Mouse (Mus musculus): ENCODE data around the gene Akt3. TPM values are rescaled to one million over a fixed set of nuclear protein-coding genes. Genes with fewer than 3 reads are reported as not detected.

The Akt3 gene
- polyA plus RNA-seq, 1 experiment from 2014 or later = 4.9 TPM

DNA sequence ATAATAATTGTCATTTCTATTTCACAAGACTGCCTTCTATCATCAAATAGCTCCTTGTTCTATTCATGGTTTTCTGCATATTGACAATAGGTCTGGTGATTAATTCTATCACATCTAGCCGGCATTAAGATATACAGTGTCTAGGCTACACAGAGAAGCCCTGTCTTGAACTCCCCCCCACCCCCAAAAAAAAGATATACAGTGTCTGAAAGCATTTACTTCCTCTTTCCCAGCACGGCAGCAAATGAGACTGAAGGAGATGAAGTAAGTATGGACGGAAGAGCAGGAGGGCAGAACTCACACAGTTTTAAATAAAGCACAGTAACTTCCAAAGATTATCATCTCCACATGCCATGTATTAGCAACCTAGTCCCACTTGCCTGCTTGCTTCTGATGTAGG is 168.5 kb downstream of the Akt3 start:
- Histone ChIP-seq H3K27ac (no peak overlapping the region), H3K36me3 (no peaks in the 10 kb centered on the region), H3K27me3 (no peaks in the 10 kb centered on the region), H3K4me2 (no peak overlapping the region), H3K4me3 (replicated peaks) (no peak overlapping the region), H3K9ac (no peak overlapping the region), H3K4me1 (no peaks in the 10 kb centered on the region), H3K9me3 (replicated peaks) (no peaks in the 10 kb centered on the region)
- WGBS = 59% methylated on average over 3 of the region's 3 CpGs
- no peak for ATAC-seq (replicated peaks; ENCODE audit: low FRiP score)

GRCm38 (mm10) chr1:177089048-177089447 is 169.0 kb downstream of the Akt3 start:
- H3K9me3 ChIP-seq (replicated peaks) = no peaks in the 10 kb centered on the region
- H3K4me1 ChIP-seq = no peaks in the 10 kb centered on the region
- WGBS = 67% methylated on average over 4 of the region's 4 CpGs
- H3K27me3 ChIP-seq = no peaks in the 10 kb centered on the region
- H3K27ac ChIP-seq = no peak overlapping the region
- no peak overlapping the region for H3K4me3 ChIP-seq (replicated peaks)
- no peak for ATAC-seq (replicated peaks; ENCODE audit: low FRiP score)
- no peaks in the 10 kb centered on the region for H3K36me3 ChIP-seq
- H3K9ac ChIP-seq = no peak overlapping the region
- H3K4me2 ChIP-seq = no peak overlapping the region

DNA sequence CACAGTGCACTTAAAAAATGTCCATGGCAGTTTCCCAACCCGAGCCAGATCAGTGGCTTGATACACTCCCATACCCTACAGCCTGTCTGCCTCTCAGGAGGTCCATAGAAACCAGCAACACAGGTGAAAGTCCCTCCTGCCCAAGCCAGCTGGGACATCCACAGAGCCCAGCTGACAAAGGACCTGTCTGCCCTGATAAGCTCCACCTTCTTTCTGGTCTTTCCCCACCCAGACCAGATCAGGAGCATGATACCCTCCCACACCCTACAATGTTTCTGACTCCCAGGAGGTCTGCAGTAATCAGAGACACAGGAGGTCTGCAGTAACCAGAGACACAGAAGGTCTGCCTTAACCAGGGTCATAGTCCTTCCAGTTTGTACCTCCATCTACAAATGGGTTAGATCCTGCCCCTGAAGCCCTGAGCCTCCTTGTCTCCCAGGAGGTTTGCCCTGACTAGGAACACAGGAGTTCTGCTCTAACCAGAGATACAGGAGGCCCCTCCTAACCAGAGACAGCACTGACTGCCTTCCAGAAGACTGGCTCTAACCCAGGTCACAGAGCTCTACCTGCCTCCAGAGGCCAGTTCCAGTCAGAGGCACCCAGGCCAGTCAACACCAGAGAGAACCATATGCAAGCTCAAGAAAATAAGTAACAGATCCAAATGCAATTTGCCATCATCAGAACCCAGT is 175.9 kb downstream of the Akt3 start:
- H3K27me3 ChIP-seq = no peaks in the 10 kb centered on the region
- H3K4me2 ChIP-seq = no peak overlapping the region
- no peaks in the 10 kb centered on the region for H3K4me1 ChIP-seq
- 77% methylated on average over 1 of the region's 1 CpGs for WGBS
- H3K27ac ChIP-seq = no peak overlapping the region
- H3K4me3 ChIP-seq (replicated peaks) = no peak overlapping the region
- no peaks in the 10 kb centered on the region for H3K9me3 ChIP-seq (replicated peaks)
- no peak overlapping the region for H3K9ac ChIP-seq
- ATAC-seq (replicated peaks; ENCODE audit: low FRiP score) = peak; percentile 36; the same call in 1 of the 2 replicates
- no peaks in the 10 kb centered on the region for H3K36me3 ChIP-seq

- Histone ChIP-seq H3K4me2 (no peak overlapping the region), H3K9ac (no peak overlapping the region), H3K27me3 (no peaks in the 10 kb centered on the region), H3K36me3 (0 out of 2 replicates have a peak, but pooled peaks cover 4% of the 10 kb centered on the region), H3K4me3 (replicated peaks) (no peak overlapping the region), H3K27ac (no peak overlapping the region), H3K9me3 (replicated peaks) (no peaks in the 10 kb centered on the region), H3K4me1 (no peaks in the 10 kb centered on the region)
- no peak for ATAC-seq (replicated peaks; ENCODE audit: low FRiP score)
- WGBS = 79% methylated on average over 2 of the region's 2 CpGs
Measured at GRCm38 (mm10) chr1:177069161-177069560, 188.8 kb downstream of the Akt3 start.

- ATAC-seq (replicated peaks; ENCODE audit: low FRiP score) = no peak
- no peak overlapping the region for H3K27ac ChIP-seq
- H3K4me2 ChIP-seq = no peak overlapping the region
- H3K4me3 ChIP-seq (replicated peaks) = no peak overlapping the region
- no peak overlapping the region for H3K9ac ChIP-seq
- H3K27me3 ChIP-seq = no peaks in the 10 kb centered on the region
- no peaks in the 10 kb centered on the region for H3K9me3 ChIP-seq (replicated peaks)
- no peaks in the 10 kb centered on the region for H3K4me1 ChIP-seq
- WGBS = 84% methylated on average over 8 of the region's 8 CpGs
- 0 out of 2 replicates have a peak, but pooled peaks cover 4% of the 10 kb centered on the region for H3K36me3 ChIP-seq
Measured at GRCm38 (mm10) chr1:177067123-177067646, 190.8 kb downstream of the Akt3 start.

DNA sequence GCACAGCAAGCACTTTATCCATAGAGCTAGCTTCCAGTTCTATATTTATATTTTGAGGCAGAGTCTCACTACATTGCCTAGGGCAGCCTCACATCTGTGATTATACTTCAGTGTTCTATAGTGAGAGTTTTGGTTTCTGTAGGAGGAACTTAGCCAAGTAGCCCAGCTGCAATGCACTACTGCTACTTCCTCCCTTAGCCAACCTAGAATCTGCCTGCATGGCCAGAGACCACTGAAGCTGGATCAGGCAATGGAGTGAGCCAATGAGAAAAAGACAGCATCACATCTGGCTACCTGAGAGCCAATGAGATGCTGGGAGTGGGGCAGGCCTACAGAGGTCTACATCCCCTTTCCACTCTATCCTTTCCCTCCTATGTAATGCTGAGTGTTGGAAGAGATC is 192.3 kb downstream of the Akt3 start:
- Histone ChIP-seq H3K27me3 (no peaks in the 10 kb centered on the region), H3K4me1 (no peaks in the 10 kb centered on the region), H3K4me3 (replicated peaks) (no peak overlapping the region), H3K36me3 (0 out of 2 replicates have a peak, but pooled peaks cover 4% of the 10 kb centered on the region), H3K4me2 (no peak overlapping the region), H3K27ac (no peak overlapping the region), H3K9ac (no peak overlapping the region), H3K9me3 (replicated peaks) (no peaks in the 10 kb centered on the region)
- no peak for ATAC-seq (replicated peaks; ENCODE audit: low FRiP score)

DNA sequence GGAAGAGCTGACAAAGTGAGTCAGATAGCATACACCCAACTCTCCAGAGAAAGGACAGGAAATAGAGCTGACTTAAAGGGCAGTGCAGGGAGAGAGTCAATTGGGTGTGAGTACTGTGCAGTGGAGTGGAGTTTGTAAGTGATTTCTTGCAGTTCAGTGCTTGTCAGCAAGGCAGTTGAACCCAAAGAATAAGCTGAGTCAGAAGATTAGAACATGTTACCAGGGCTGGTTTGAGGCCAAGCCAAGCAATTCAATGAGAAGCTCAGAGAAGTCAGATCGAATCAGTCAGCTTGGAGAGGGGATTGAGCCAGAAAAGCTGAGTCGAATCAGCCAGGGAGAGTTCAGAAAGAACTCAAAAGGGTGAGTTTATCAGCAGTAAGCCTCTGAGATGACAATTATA is 196.2 kb downstream of the Akt3 start:
- no peak for ATAC-seq (replicated peaks; ENCODE audit: low FRiP score)
- H3K9me3 ChIP-seq (replicated peaks) = no peaks in the 10 kb centered on the region
- no peak overlapping the region for H3K4me3 ChIP-seq (replicated peaks)
- no peaks in the 10 kb centered on the region for H3K4me1 ChIP-seq
- no peak overlapping the region for H3K9ac ChIP-seq
- no peaks in the 10 kb centered on the region for H3K27me3 ChIP-seq
- H3K27ac ChIP-seq = no peak overlapping the region
- H3K4me2 ChIP-seq = no peak overlapping the region
- H3K36me3 ChIP-seq = 0 out of 2 replicates have a peak, but pooled peaks cover 4% of the 10 kb centered on the region
- 89% methylated on average over 2 of the region's 2 CpGs for WGBS

GRCm38 (mm10) chr1:177054891-177055290 is 203.1 kb downstream of the Akt3 start:
- WGBS = 80% methylated on average over 2 of the region's 2 CpGs
- no peak overlapping the region for H3K27ac ChIP-seq

DNA sequence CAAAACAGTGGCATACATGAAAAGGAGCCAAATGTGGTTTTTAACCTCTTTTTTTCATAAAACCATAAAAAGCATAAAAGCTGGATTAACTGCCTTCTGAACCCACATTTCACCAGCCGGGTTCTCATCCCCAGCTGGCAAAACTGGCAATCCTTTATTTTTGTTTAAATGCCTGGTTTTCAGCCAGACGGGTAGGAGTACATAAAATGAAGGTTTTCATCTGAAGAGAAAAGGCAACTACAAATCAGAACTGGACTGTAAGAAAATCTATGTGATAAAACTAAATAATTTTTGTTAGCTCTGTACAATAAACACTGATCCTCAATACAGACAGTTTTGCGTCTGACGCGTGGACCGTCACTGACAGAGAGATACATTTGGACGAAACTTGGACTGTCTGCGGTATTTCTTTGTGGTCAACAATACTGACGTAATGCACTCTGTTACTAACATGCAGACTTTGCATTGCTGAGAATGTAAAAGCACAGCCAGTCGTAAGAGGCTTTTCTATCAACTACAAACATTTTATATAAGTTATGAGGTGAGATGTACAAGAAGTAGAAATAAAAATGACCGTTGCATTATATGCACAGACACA is 206.5 kb downstream of the Akt3 start:
- Histone ChIP-seq H3K36me3 (no peaks in the 10 kb centered on the region), H3K27me3 (no peaks in the 10 kb centered on the region), H3K9ac (no peak overlapping the region), H3K9me3 (replicated peaks) (no peaks in the 10 kb centered on the region), H3K4me3 (replicated peaks) (no peak overlapping the region), H3K27ac (no peak overlapping the region), H3K4me1 (no peaks in the 10 kb centered on the region), H3K4me2 (no peak overlapping the region)
- no peak for ATAC-seq (replicated peaks; ENCODE audit: low FRiP score)
- WGBS = 86% methylated on average over 11 of the region's 11 CpGs

More at GRCm38 (mm10) chr1:177054891-177055290, 203.1 kb downstream of the Akt3 start:
- no peak for ATAC-seq (replicated peaks; ENCODE audit: low FRiP score)
- H3K4me1 ChIP-seq = no peaks in the 10 kb centered on the region
- H3K9me3 ChIP-seq (replicated peaks) = no peaks in the 10 kb centered on the region
- H3K36me3 ChIP-seq = no peaks in the 10 kb centered on the region
- H3K4me3 ChIP-seq (replicated peaks) = no peak overlapping the region
- no peak overlapping the region for H3K9ac ChIP-seq
- H3K4me2 ChIP-seq = no peak overlapping the region
- no peaks in the 10 kb centered on the region for H3K27me3 ChIP-seq

DNA sequence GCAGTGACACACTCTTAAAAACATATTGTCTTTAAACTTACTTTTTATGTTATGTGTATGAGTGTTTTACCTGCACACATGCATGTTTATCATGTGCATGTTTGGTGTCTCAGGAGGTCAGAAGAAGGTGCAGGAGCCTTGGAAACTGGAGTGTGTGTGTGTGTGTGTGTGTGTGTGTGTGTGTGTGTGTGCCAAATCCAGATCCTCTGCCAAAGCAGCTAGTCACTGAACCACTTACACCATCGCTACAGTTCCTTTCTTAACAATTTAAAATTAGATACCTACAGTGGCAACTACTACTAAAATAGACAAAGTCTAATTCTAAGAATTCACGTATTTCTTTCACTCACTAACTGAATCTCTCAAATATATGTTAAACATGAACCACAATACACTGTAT is 209.2 kb downstream of the Akt3 start:
- no peaks in the 10 kb centered on the region for H3K36me3 ChIP-seq
- no peak overlapping the region for H3K4me2 ChIP-seq
- no peaks in the 10 kb centered on the region for H3K9me3 ChIP-seq (replicated peaks)
- no peaks in the 10 kb centered on the region for H3K4me1 ChIP-seq
- H3K27ac ChIP-seq = no peak overlapping the region
- ATAC-seq (replicated peaks; ENCODE audit: low FRiP score) = no peak
- H3K9ac ChIP-seq = no peak overlapping the region
- H3K27me3 ChIP-seq = no peaks in the 10 kb centered on the region
- 90% methylated on average over 2 of the region's 2 CpGs for WGBS
- H3K4me3 ChIP-seq (replicated peaks) = no peak overlapping the region

DNA sequence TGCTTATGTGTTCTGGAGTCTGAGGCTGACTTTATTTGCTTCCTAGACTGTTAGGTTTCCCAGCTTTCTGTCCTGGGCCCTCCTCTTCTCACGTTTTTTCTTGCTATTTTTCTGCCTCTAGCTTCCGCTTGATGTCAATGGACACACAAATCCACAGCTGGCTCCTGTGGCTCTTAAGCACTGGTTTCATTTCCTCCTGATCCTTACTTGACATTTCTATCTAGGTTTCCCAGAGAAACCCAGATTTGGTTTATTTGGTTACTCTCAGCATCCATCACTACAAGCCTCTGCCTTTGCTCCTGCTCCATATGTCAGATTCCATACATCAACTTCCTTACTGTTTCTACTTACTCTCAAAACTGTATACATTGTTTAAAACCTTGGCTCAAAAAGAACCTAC is 211.0 kb downstream of the Akt3 start:
- H3K4me3 ChIP-seq (replicated peaks) = no peak overlapping the region
- H3K4me1 ChIP-seq = no peaks in the 10 kb centered on the region
- H3K27ac ChIP-seq = no peak overlapping the region
- no peak overlapping the region for H3K4me2 ChIP-seq
- H3K9me3 ChIP-seq (replicated peaks) = no peaks in the 10 kb centered on the region
- no peak overlapping the region for H3K9ac ChIP-seq
- no peaks in the 10 kb centered on the region for H3K36me3 ChIP-seq
- no peak for ATAC-seq (replicated peaks; ENCODE audit: low FRiP score)
- no peaks in the 10 kb centered on the region for H3K27me3 ChIP-seq
- 83% methylated on average over 2 of the region's 2 CpGs for WGBS

DNA sequence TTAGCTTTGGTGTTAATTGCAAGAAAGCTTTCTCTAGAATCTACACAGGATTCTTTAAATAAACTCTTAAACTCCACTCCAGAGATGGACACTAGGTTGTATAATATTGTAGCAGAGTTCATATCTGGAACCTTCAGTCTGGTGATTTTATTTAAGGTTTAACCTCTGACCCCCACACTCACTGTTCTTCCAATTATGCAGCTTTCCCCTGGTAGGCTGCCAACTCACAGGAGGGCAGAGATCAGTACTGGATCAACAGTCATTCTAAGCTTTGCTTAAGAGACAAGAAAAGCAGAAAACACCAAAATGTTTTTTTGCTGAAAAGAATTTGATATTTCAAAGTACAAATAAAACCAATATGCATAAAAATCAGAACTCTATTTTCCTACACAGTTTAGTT is 212.1 kb downstream of the Akt3 start:
- Histone ChIP-seq H3K9ac (no peak overlapping the region), H3K4me3 (replicated peaks) (no peak overlapping the region), H3K4me2 (no peak overlapping the region), H3K4me1 (no peaks in the 10 kb centered on the region), H3K27ac (no peak overlapping the region), H3K36me3 (no peaks in the 10 kb centered on the region), H3K9me3 (replicated peaks) (no peaks in the 10 kb centered on the region), H3K27me3 (no peaks in the 10 kb centered on the region)
- no peak for ATAC-seq (replicated peaks; ENCODE audit: low FRiP score)
